Mouse (Mus musculus): Measurements from ENCODE around the gene Sulf2.

DNA sequence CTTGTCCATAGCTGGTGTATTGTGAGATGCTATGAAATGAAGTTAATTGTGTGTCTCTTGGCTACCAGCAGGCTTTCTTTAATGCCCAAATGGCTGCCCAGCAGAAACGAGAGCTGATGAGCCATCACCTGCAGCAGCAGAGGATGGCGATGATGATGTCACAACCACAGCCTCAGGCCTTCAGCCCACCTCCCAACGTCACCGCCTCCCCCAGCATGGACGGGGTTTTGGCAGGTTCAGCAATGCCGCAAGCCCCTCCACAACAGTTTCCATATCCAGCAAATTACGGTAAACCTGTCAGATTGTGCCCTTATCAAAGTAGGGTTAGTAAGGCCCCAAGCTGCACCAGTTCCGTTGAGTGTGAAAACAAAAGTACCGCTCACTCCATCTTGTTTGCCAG is 87.2 kb downstream of the Sulf2 start:
- TF ChIP-seq CTCF (IDR thresholded peaks at IDR 0.05; ENCODE audit: extremely low read depth, insufficient read depth, insufficient read length, insufficient replicate concordance) (no peak), POLR2A (IDR thresholded peaks at IDR 0.05; ENCODE audit: low read depth, low read length) (no peak)

Data from spleen, adult 2 months (tissue).